Mouse (Mus musculus) G1E (cell line): ENCODE measurements at regions not wholly inside any gene's neighbourhood (a gene's known extent, or its start where the extent isn't known, plus 50 kb on each side); places are given as distances from the start of the nearest gene placed in this dataset.

Source experiments
- CTCF ChIP-seq: IDR thresholded peaks from 2 replicates; pipeline ENCODE4 v1.5.1; 2012; ENCODE audit warnings: low read depth, low read length, inconsistent platforms, mixed read lengths
- TAL1 ChIP-seq: conservative IDR thresholded peaks from 2 replicates; pipeline ENCODE4 v1.6.1; 2012; ENCODE audit warnings: low read depth, low read length, inconsistent platforms, mixed read lengths

GRCm38 (mm10) chr3:147089716-147090115, 237.5 kb downstream of the Ttll7 start:
- TF ChIP-seq TAL1 (no peak), CTCF (no peak)
